Mouse (Mus musculus): ENCODE measurements around the gene Eif2ak1. TPM values are rescaled to one million over a fixed set of nuclear protein-coding genes. Genes with fewer than 3 reads are reported as not detected.

Gene Eif2ak1
- polyA plus RNA-seq, 1 experiment from 2014 or later: 32.2 TPM

DNA sequence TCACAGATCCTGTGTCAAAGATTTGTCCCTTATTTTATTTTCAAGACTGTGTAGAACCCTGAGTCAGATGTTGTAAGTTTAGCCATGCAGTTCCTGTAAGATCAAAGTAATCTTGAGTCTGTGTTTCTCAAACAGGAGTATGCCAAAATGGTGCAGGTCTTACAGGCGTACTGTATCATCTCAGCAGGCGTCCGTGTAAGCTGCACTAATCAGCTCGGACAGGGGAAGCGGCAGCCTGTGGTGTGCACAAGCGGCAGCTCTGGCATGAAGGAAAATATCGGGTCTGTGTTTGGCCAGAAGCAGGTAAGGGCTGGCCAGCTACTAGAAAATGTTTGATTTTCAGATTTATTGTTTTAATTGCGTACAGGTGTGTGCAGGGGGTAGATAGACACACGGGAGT is 98.6 kb downstream of the Eif2ak1 start:
- Histone ChIP-seq H3K27ac (ENCODE audit: low read length) (no peak overlapping the region), H3K9ac (ENCODE audit: low read depth, low read length) (no peak overlapping the region), H3K4me3 (ENCODE audit: low read length) (no peak overlapping the region), H3K27me3 (replicated peaks; ENCODE audit: control insufficient read depth, insufficient read depth, low read length) (no peaks in the 10 kb centered on the region), H3K36me3 (ENCODE audit: control insufficient read depth, insufficient read depth, low read length) (peaks cover 2% of the 10 kb centered on the region; the same call in 1 of the 2 replicates), H3K9me3 (ENCODE audit: control insufficient read depth, low read length) (no peaks in the 10 kb centered on the region), H3K4me1 (ENCODE audit: control insufficient read depth, insufficient read depth, low read length) (no peaks in the 10 kb centered on the region; the same call in 1 of the 2 replicates), H3K4me2 (ENCODE audit: low read depth, low read length) (no peak overlapping the region)
- no peak for ATAC-seq
- 93% methylated on average over 9 of the region's 9 CpGs for WGBS

DNA sequence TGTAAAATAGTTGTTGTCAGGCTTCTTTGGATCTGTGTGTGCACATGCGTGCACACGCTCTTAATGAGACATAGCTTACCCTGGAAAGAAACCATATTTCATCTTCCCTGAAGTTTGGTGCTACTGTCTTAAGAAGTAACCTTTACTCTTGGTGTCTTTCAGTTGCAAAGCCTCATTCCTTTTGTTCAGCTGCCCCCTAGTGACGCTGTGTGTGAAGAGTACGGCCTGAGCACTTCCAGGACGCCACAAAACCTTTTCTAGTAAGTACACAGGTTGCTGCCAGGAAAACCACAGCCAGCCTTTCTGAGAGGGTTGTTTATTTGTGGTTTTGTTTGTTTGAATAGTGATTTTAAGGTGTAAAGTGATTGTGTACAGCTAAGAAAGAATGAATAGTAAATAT is 99.8 kb downstream of the Eif2ak1 start:
- Histone ChIP-seq H3K36me3 (ENCODE audit: control insufficient read depth, insufficient read depth, low read length) (peaks cover 2% of the 10 kb centered on the region; the same call in 1 of the 2 replicates), H3K9me3 (ENCODE audit: control insufficient read depth, low read length) (no peaks in the 10 kb centered on the region), H3K4me2 (ENCODE audit: low read depth, low read length) (no peak overlapping the region), H3K27me3 (replicated peaks; ENCODE audit: control insufficient read depth, insufficient read depth, low read length) (no peaks in the 10 kb centered on the region), H3K4me1 (ENCODE audit: control insufficient read depth, insufficient read depth, low read length) (no peaks in the 10 kb centered on the region), H3K27ac (ENCODE audit: low read length) (no peak overlapping the region), H3K9ac (ENCODE audit: low read depth, low read length) (no peak overlapping the region), H3K4me3 (ENCODE audit: low read length) (no peak overlapping the region)
- WGBS: 46% methylated on average over 5 of the region's 5 CpGs
- ATAC-seq: no peak

DNA sequence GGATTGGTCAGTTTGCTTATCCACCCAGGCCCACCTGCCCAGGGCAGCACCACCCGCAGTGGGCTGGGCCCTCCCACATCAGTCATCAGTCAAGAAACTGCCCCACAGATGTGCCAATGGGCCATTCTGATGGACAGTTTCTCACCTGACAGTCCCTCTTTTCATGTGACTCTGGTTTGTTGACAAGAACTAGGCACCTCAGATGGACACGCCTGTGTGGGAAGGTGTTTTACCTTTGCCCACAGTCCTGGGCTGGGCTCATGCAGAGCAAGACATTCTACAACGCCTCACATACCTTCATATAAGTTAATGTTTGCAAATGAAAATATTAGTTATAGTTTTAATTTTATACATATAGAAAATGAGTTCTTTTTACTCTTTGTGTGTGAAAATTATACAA is 100.5 kb downstream of the Eif2ak1 start:
- Histone ChIP-seq H3K27me3 (replicated peaks; ENCODE audit: control insufficient read depth, insufficient read depth, low read length) (no peaks in the 10 kb centered on the region), H3K27ac (ENCODE audit: low read length) (no peak overlapping the region), H3K9me3 (ENCODE audit: control insufficient read depth, low read length) (no peaks in the 10 kb centered on the region), H3K36me3 (ENCODE audit: control insufficient read depth, insufficient read depth, low read length) (peaks cover 2% of the 10 kb centered on the region; the same call in 1 of the 2 replicates), H3K4me3 (ENCODE audit: low read length) (no peak overlapping the region), H3K9ac (ENCODE audit: low read depth, low read length) (no peak overlapping the region), H3K4me1 (ENCODE audit: control insufficient read depth, insufficient read depth, low read length) (no peaks in the 10 kb centered on the region), H3K4me2 (ENCODE audit: low read depth, low read length) (no peak overlapping the region)
- WGBS: 86% methylated on average over 3 of the region's 3 CpGs
- ATAC-seq: no peak

DNA sequence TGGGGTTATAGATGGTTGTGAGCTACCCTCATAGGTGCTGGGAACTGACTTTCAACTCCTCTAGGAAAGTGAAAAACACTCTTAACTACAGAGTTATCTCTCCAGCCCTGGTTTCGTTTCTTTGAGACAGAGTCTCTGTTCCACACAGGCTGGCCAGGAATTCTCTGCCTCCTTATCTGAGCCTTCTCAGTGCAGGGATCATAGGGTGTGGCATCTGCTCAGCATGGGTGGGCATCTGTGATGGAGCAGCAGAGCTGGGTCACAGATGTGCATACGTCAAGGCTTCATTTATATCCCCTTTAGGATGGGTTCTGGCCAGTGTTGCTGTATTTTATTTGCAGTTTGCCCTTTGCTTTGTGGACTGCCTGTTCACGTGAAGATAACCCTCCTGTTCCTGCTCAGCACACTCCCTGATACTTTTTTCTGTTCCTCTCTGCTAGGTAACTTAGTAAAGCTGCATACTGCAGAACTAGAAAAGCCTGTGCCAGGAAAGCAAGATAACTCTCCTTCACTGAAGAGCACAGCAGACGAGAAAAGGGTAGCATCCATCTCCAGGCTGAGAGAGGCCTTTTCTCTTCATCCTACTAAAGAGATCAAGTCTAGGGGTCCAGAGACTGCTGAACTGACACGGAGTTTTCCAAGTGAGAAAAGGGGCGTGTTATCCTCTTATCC is 107.3 kb downstream of the Eif2ak1 start:
- Histone ChIP-seq H3K27me3 (replicated peaks; ENCODE audit: control insufficient read depth, insufficient read depth, low read length) (no peaks in the 10 kb centered on the region), H3K4me3 (ENCODE audit: low read length) (no peak overlapping the region), H3K4me1 (ENCODE audit: control insufficient read depth, insufficient read depth, low read length) (no peaks in the 10 kb centered on the region), H3K27ac (ENCODE audit: low read length) (no peak overlapping the region), H3K36me3 (ENCODE audit: control insufficient read depth, insufficient read depth, low read length) (peaks cover 13% of the 10 kb centered on the region; the same call in 1 of the 2 replicates), H3K4me2 (ENCODE audit: low read depth, low read length) (no peak overlapping the region), H3K9me3 (ENCODE audit: control insufficient read depth, low read length) (no peaks in the 10 kb centered on the region), H3K9ac (ENCODE audit: low read depth, low read length) (no peak overlapping the region)
- 84% methylated on average over 6 of the region's 6 CpGs for WGBS
- ATAC-seq: peak; percentile 65; the same call in 1 of the 2 replicates

DNA sequence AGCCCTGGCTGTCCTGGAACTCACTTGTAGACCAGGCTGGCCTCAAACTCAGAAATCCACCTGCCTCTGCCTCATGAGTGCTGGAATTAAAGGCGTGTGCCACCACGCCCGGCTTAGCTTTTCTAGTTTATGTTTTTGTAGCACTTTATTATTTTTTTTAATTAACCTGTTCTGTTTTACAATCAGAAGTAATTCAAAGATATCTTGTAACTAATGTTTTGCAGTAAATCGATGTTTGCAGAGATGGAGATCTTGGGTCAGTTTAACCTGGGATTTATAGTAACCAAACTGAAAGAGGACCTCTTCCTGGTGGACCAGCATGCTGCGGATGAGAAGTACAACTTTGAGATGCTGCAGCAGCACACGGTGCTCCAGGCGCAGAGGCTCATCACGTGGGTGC is 110.3 kb downstream of the Eif2ak1 start, which contains the start of gene Gm42421:
TSS of gene Gm42421 (plus strand) at position 301 of the 400 bp plus-strand sequence.
- Histone ChIP-seq H3K9me3 (ENCODE audit: control insufficient read depth, low read length) (no peaks in the 10 kb centered on the region), H3K4me2 (ENCODE audit: low read depth, low read length) (no peak within 1 kb of the TSS), H3K27me3 (replicated peaks; ENCODE audit: control insufficient read depth, insufficient read depth, low read length) (no peaks in the 10 kb centered on the region), H3K4me1 (ENCODE audit: control insufficient read depth, insufficient read depth, low read length) (peaks cover 5% of the 10 kb centered on the region; the same call in 1 of the 2 replicates), H3K27ac (ENCODE audit: low read length) (no peak within 1 kb of the TSS), H3K9ac (ENCODE audit: low read depth, low read length) (no peak within 1 kb of the TSS), H3K36me3 (ENCODE audit: control insufficient read depth, insufficient read depth, low read length) (peaks cover 20% of the 10 kb centered on the region), H3K4me3 (ENCODE audit: low read length) (no peak within 1 kb of the TSS)
- no peak for ATAC-seq
- WGBS: 94% methylated on average over 8 of the region's 8 CpGs

DNA sequence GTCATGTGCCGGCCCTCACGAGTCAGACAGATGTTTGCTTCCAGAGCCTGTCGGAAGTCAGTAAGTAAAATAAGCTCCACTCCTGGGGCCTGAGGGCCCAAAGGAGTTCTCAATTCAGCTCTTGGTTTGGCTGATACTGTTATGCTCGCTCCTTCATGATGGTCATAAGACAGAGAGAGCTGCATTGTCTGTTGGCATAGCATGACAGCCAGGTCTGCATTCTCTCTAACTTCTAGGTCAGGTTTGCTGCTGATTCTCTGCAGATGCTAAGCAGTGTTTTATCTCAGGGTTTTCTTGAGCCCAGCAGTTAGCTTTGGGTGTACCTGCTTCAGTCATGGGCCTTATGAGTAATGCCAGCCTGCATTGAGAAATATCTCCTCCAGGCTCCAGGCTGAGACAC is 111.7 kb downstream of the Eif2ak1 start:
- 82% methylated on average over 4 of the region's 4 CpGs for WGBS
- Histone ChIP-seq H3K27ac (ENCODE audit: low read length) (no peak overlapping the region; the same call in 1 of the 2 replicates), H3K36me3 (ENCODE audit: control insufficient read depth, insufficient read depth, low read length) (peaks cover 20% of the 10 kb centered on the region)

DNA sequence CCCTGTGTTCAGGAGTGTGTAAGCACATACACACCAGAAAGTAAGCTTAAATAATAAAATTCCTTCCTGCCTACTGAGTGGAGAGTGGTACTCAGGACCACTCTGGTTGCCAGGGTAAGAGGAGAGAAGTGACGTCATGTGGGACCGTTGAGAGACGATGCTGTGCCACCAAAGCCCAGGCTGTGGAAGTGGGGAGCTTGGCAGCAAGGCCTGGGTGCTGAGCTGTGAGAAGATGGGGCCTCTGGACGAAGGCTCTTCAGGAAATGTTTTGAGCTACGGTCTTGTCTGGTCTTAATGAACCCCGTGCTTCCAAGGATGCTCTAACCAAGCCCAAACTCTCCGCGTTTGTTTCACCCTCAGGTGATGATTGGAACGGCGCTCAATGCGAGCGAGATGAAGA is 113.1 kb downstream of the Eif2ak1 start:
- ATAC-seq: no peak
- WGBS: 93% methylated on average over 12 of the region's 12 CpGs
- no peak overlapping the region for H3K9ac ChIP-seq (ENCODE audit: low read depth, low read length)
- H3K9me3 ChIP-seq (ENCODE audit: control insufficient read depth, low read length): no peaks in the 10 kb centered on the region
- H3K4me2 ChIP-seq (ENCODE audit: low read depth, low read length): no peak overlapping the region
- H3K36me3 ChIP-seq (ENCODE audit: control insufficient read depth, insufficient read depth, low read length): peaks cover 13% of the 10 kb centered on the region
- H3K4me1 ChIP-seq (ENCODE audit: control insufficient read depth, insufficient read depth, low read length): peaks cover 7% of the 10 kb centered on the region; the same call in 1 of the 2 replicates
- no peak overlapping the region for H3K4me3 ChIP-seq (ENCODE audit: low read length)
- no peak overlapping the region for H3K27ac ChIP-seq (ENCODE audit: low read length)
- H3K27me3 ChIP-seq (replicated peaks; ENCODE audit: control insufficient read depth, insufficient read depth, low read length): no peaks in the 10 kb centered on the region

More for the DNA sequence above, 111.7 kb downstream of the Eif2ak1 start:
- Histone ChIP-seq H3K27me3 (replicated peaks; ENCODE audit: control insufficient read depth, insufficient read depth, low read length) (no peaks in the 10 kb centered on the region), H3K4me3 (ENCODE audit: low read length) (no peak overlapping the region), H3K4me1 (ENCODE audit: control insufficient read depth, insufficient read depth, low read length) (peaks cover 7% of the 10 kb centered on the region; the same call in 1 of the 2 replicates), H3K4me2 (ENCODE audit: low read depth, low read length) (no peak overlapping the region), H3K9me3 (ENCODE audit: control insufficient read depth, low read length) (no peaks in the 10 kb centered on the region), H3K9ac (ENCODE audit: low read depth, low read length) (no peak overlapping the region)
- no peak for ATAC-seq

DNA sequence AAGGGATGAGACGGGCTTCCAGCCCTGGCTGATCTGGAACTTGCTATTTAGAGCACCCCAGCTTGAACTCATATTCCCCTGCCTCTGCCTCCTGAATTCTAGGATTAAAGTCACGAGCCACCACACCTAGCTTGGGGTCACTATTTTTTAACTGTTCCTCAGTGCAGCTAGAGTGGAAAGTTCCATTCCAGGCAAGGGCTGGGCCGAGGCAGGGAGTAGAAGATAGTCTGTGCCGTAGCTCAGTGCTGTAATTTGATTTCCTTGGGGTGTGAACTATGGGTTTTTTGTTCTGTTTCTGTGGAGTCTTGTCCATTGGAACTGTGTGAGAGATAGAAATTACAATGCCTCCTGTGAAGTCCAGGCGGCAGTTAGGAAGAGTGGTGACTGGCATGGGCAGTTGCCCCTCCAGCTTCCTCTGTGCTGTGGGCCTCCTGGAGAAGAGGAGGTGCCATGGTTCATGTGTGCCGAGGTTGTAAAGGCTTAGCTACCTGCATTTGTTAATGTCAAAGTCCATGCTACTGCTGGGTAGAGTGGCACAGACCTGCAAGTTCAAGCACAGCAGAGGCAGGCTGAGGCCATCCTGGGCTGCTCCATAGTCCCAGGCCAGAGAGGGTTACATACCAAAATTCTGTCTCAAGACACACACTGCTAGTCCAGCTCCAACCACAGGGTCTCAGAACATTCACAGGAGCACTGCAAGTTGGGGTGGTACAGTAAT is 114.4 kb downstream of the Eif2ak1 start:
- H3K36me3 ChIP-seq (ENCODE audit: control insufficient read depth, insufficient read depth, low read length): peaks cover 13% of the 10 kb centered on the region
- ATAC-seq: peak; percentile 92
- H3K27me3 ChIP-seq (replicated peaks; ENCODE audit: control insufficient read depth, insufficient read depth, low read length): no peaks in the 10 kb centered on the region
- H3K4me1 ChIP-seq (ENCODE audit: control insufficient read depth, insufficient read depth, low read length): peaks cover 7% of the 10 kb centered on the region; the same call in 1 of the 2 replicates
- no peak overlapping the region for H3K4me2 ChIP-seq (ENCODE audit: low read depth, low read length)
- no peaks in the 10 kb centered on the region for H3K9me3 ChIP-seq (ENCODE audit: control insufficient read depth, low read length)
- H3K9ac ChIP-seq (ENCODE audit: low read depth, low read length): no peak overlapping the region
- H3K4me3 ChIP-seq (ENCODE audit: low read length): no peak overlapping the region
- H3K27ac ChIP-seq (ENCODE audit: low read length): peak overlapping the region; percentile 29
- WGBS: 65% methylated on average over 6 of the region's 6 CpGs

DNA sequence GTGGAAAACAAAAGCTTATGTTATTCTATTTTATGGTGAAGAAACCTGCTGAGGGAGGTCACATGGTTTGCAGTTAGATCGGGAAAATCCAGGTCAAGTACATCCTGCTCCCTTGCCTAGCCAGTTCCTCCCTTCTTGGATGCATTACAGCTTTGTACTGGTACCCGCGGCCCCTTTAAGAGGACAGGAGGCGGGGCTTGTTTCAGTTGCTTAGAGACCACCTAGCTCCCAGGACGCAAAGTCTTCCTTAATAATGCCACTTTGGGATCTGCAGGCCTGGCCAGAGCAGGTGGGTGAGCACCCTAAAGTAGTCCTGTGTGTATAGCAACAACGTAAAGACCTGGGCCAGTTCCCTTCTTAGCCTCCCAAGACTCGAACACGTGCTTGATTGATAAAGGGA is 115.2 kb downstream of the Eif2ak1 start, which contains the start of gene Rsph10b:
TSS of gene Rsph10b (plus strand) at position 205 of the 400 bp plus-strand sequence.
- Histone ChIP-seq H3K9me3 (ENCODE audit: control insufficient read depth, low read length) (no peaks in the 10 kb centered on the region), H3K27me3 (replicated peaks; ENCODE audit: control insufficient read depth, insufficient read depth, low read length) (no peaks in the 10 kb centered on the region), H3K4me2 (ENCODE audit: low read depth, low read length) (no peak within 1 kb of the TSS), H3K4me1 (ENCODE audit: control insufficient read depth, insufficient read depth, low read length) (peaks cover 7% of the 10 kb centered on the region; the same call in 1 of the 2 replicates), H3K36me3 (ENCODE audit: control insufficient read depth, insufficient read depth, low read length) (peaks cover 13% of the 10 kb centered on the region), H3K4me3 (ENCODE audit: low read length) (no peak within 1 kb of the TSS), H3K9ac (ENCODE audit: low read depth, low read length) (no peak within 1 kb of the TSS), H3K27ac (ENCODE audit: low read length) (peak within 1 kb of the TSS; percentile 29)
- peak; percentile 27 for ATAC-seq
- WGBS: 19% methylated on average over 8 of the region's 8 CpGs

Data from intestine, embryonic 16.5 days (tissue).